Mouse (Mus musculus) G1E (cell line): ENCODE results near the gene Dach1.

ENCODE experiments used
- CTCF ChIP-seq: IDR thresholded peaks from 2 replicates; pipeline ENCODE4 v1.5.1; 2012; ENCODE audit warnings: low read depth, low read length, inconsistent platforms, mixed read lengths
- POLR2AphosphoS5 ChIP-seq: IDR thresholded peaks from 2 replicates; pipeline ENCODE4 v1.6.1; 2012; ENCODE audit warnings: low read depth, low read length, inconsistent platforms; ENCODE audit not compliant: insufficient replicate concordance
- TAL1 ChIP-seq: conservative IDR thresholded peaks from 2 replicates; pipeline ENCODE4 v1.6.1; 2012; ENCODE audit warnings: low read depth, low read length, inconsistent platforms, mixed read lengths

DNA sequence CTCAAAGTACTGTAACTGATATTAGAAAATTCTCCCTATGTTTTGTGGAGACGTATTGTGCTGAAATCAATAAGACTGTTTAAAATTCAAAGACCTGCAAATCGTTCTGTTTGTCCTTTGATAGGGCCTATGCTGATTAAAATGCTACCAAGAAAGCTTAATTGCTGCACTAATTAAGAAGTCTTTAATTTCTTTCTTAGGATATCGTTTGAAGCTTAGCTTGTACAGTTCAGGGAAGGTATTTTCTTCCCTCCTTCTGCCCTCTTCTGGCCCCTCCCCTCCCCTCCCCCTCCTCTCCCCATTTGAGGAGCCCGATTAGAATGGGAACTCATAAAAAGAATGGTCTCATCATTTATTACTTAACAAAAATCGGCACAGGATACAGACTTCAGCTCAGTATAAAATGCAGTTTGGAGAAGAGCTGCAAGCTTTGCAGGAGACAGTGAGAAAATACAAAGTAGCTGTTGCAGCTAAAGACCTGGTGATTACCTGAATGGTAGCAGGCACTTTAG lies 2.9 kb upstream of the Dach1 start:
- TF ChIP-seq CTCF (no peak), TAL1 (no peak), POLR2AphosphoS5 (no peak)
